Mouse (Mus musculus) right cerebral cortex, adult 2 months (tissue): ENCODE measurements around the gene Zfyve9.
"Not testable (repeated sequence)": the region's sequence is repeated elsewhere in the genome, so short reads cannot be mapped to it uniquely, and the experiment has no call there.

ENCODE experiments used
- DNase-seq, 2 experiments: peaks; one replicate each; pipeline ENCODE4 v3.0.0; 2021 to 2022; ENCODE audit warnings: low spot score in 2 of 2

The Zfyve9 gene

DNA sequence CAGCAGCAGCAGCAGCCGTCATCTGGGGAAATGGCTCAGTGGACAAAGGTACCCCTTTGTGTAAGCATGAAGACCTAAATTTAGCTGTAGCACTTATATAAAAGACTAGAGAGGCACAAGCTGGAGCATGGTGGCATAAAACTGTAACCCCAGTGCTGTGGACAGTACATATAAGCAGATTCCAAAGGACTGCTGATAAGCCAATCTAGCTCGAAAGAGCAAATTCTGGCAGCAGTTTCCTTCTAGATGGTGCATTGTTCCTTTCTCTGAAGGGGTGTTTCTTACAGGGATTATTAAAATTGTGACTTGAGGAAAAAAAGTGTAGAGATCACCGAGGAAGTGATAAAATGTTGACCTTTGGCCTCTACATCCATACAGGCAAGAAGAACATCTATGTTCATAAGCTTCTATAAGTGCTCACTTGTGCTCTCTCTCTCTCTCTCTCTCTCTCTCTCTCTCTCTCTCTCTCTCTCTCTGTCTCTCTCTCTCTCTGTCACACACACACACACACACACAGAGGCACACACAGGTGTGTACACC, 59.3 kb downstream of the Zfyve9 start:
- no peak for DNase-seq

DNA sequence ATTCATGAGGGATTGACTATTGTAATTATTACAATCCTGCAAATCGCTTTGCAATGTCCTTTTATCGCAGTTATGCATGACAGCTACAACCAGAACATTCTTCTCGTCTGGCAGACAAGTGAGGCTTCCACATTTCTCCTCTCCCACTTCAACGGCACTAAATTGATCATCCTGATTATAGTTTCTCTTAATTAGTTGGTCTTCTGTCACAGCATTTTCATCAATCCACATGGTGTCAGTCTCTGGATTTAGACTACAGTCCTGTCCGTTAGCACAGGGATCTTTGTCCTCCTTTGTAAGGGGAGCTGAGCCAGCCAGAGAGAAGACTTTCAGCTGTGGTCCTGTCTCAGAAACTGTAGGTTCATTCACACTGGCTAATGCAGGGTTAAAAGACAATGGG, 61.2 kb downstream of the Zfyve9 start, which contains the start of gene 3110021N24Rik:
Gene 3110021N24Rik (plus strand): TSS at position 301 of the 400 bp plus-strand sequence.
- no peak for DNase-seq

DNA sequence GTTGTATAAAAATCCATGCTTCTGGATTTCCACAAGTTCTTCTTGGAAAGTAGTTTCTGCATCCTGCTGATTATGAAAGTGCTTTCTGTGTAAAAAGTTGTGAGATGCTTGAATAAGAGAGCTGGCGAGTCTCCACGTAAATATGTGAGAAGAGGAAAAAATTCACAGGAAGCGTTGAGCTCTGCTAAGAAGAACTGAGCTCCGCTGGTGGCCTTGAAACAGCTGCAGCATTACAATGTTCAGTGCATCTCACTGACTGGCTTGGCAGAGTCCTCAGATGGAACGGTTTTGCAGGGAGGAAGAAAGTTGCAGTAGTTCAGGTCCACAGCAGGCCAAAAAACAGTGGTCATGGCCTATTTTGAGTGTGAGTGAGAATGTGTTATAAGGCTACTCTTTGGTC, 72.4 kb downstream of the Zfyve9 start:
- DNase-seq = no peak

GRCm38 (mm10) chr4:108696934-108697333, 83.7 kb downstream of the Zfyve9 start:
- no peak for DNase-seq

DNA sequence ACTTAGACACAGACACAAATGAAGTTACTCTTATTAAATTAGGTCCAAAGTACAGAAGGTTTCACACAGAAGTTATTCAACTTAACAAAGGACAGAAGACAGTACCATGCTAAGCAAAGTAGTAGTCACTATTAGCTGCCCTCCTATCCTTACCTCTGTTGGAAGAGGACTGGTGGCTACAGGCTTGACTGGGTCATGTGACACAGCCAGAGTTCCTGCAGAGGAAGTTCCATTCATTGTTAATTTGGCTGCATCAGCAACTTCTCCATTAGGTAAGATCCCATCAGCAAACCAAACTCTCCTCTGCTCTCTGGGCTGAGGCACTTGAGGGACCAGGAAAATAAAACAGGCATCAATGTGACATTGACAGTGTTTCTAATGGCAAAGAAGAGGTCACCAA, 89.1 kb downstream of the Zfyve9 start:
- DNase-seq = no peak

- no peak for DNase-seq
Observed at GRCm38 (mm10) chr4:108690479-108690878, 90.1 kb downstream of the Zfyve9 start.

DNA sequence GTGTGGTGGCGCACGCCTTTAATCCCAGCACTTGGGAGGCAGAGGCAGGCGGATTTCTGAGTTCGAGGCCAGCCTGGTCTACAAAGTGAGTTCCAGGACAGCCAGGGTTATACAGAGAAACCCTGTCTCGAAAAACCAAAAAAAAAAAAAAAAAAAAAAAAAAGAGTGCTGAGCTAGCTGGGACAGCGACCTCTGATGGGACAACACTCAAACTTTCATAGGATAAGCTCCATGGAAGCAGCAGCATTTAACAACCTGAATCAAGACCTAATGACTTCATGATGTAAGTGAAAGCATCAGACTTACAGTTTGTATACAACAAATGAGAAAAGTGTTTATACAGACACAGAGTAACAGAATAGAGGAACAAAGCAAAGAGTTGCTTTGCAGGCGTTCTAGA, 93.5 kb downstream of the Zfyve9 start:
- DNase-seq = not testable (repeated sequence)

DNA sequence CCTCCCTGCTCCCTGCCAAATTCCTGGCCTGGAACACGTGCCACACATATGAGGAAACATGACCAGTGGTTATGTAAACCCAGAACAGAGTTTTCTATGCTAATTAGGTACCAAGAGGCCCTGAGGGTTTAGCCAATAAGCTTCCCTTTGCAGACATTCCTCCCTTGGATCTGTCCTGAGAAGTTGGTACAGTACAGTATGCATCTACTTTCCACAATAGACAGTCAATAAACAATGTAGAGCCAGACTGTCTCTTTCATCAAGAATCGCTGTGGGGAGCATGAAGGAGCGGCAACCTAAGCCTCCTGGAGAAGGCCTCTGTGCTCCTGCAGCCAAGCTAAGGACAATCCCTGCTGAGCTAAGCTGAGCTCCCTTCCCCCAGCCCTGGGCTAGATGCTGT, 94.4 kb downstream of the Zfyve9 start:
- no peak for DNase-seq

DNA sequence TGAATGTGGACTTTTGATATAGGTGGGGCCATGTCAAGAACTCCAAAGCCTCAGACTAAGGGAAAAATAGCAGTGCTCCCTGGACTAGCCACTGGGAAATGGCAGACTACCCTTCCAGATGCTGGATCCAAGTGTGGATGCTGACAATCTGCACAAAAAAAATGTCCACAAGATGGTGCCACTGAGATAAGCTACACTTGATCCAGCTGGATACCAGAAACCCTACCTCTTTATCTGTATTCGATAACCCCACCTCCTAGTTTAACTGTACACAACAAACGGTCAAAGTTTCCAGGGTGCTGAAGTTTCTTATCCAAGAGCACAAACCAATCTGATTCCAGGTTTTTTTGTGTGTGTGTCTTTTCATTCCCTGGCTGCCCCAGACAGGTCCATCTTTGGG, 116.2 kb downstream of the Zfyve9 start:
- no peak for DNase-seq

DNA sequence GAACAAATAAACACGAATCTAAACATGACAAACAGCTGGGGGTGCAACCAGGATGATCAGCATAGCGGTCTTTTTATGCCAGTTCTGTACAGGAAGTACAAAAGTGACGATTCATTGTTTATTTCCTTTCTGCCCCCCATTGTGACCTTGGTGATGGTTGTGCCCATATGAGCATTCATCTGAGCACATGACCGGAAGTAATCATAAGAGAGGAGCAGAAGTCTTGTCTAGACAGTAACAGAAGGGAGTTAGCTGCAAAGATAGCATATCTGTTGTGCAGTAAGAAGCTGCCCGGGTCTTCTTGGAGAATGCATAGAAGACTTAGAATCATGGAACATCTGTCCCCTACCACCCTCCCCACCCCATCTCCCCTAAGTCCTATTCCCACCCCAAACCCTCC, 141.8 kb downstream of the Zfyve9 start:
- DNase-seq = no peak

GRCm38 (mm10) chr4:108637721-108638120, 142.9 kb downstream of the Zfyve9 start:
- DNase-seq = no peak

GRCm38 (mm10) chr4:108635101-108635500, 145.5 kb downstream of the Zfyve9 start:
- DNase-seq = no peak

- no peak for DNase-seq
Observed at GRCm38 (mm10) chr4:108634696-108635095, 145.9 kb downstream of the Zfyve9 start.

- DNase-seq = no peak
Observed at GRCm38 (mm10) chr4:108633703-108634102, 146.9 kb downstream of the Zfyve9 start.

DNA sequence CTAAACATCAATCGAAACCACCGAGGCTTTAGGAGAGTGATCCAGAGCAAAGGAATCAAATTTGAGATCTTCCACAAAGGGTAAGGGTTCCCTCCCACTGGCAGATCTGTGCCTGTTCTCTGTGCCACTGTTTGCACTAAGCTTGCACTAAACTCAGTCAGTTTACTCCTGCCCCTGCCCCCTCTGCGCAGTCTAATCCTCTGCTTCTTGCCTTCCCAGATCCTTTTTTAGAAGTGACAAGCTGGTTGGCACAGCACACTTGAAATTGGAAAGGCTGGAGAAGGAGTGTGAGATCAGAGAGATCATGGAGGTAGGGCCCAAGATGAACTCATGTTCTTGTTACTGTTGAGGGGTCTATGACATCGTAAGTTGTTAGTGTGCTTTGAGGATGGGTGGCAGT, 149.0 kb downstream of the Zfyve9 start:
- no peak for DNase-seq

DNA sequence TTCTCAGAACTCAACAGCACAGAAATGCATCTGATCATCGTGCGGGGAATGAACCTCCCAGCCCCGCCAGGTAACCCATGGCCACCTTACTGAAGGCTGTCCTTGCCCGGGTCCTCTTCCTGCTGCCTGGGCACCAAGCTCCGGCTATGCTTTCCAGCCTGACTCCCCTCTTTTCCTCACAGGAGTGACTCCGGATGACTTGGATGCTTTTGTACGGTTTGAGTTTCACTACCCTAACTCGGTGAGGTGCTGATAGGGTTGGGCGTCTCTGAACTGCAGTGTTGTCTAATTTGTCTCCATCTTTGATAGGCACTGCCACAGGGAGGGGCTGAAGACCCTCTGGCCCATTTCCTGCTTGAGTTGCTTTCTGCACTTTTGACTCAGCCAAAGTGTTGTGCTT, 150.5 kb downstream of the Zfyve9 start:
- DNase-seq = no peak

DNA sequence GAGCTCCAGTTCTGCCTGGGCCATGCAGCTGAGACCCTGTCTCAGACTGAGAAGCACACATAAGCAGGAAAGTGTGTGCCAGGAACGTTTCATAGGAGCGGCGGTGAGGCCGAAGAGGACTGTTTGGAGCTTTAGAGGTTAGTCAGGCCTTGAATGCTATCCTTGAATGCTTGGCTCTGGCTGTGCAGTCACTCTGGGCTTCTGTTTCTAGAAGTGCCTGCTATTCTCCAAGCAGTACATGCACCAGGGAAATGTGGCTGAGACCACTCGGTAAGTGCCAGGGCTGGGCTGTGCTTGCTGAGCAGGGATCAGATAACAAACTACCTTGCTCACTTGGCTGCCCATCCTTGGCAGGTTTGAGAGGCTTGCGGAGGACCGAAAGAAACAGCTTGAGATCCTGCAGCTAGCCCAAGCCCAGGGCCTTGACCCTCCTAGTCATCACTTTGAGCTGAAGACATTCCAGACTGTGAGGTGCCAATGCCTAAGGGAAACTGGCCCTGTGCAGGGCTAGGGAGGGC, 151.2 kb downstream of the Zfyve9 start:
- DNase-seq = no peak

GRCm38 (mm10) chr4:108627066-108627465, 153.5 kb downstream of the Zfyve9 start:
- DNase-seq = no peak

GRCm38 (mm10) chr4:108621504-108621903, 159.1 kb downstream of the Zfyve9 start:
- DNase-seq = no peak

- DNase-seq = no peak
Observed at GRCm38 (mm10) chr4:108620536-108620935, 160.1 kb downstream of the Zfyve9 start.

DNA sequence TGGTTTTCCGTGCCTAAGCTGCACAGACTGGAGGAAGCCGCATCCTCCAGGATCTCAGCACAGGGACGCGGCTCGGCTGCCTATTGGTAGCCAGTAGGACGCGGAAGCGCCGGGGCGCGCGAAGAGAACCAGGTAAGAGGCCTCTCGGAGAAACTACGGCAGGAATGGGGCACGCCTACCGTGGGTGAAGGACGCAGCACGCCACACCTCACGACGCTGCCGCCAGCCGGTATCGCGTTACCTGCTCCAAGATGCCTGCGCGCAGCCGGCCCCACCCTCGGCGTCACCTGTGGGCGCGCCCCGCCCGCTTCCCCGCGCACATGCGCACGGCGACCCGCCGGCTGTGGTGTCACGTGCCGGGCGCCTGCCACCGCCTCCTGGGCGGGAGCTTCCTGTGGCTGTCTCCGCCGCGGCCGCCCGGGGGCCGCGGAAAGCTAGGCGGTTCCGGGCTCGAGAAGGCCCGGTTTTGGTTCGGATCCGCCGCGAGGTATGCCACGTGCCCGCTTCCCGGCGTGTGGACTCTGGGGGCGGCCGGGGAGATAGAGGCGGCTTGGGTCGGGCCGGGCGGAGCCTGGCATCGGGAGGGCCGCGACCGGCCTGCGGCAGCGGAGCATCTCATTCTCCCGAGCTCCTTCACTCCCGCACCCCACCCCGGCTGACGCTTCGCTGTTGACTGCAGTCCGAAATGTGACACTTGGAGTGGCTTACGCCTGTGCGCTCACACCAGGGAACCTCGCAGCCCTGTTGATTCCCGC, 160.8 kb downstream of the Zfyve9 start, which contains the start of gene Cc2d1b:
Gene Cc2d1b (plus strand): TSS at position 354 of the 755 bp plus-strand sequence.
- DNase-seq = peak; percentile 89 to 92

GRCm38 (mm10) chr4:108619165-108619564, 161.4 kb downstream of the Zfyve9 start:
- peak in 1 of 2 experiments; percentile 52 for DNase-seq

DNA sequence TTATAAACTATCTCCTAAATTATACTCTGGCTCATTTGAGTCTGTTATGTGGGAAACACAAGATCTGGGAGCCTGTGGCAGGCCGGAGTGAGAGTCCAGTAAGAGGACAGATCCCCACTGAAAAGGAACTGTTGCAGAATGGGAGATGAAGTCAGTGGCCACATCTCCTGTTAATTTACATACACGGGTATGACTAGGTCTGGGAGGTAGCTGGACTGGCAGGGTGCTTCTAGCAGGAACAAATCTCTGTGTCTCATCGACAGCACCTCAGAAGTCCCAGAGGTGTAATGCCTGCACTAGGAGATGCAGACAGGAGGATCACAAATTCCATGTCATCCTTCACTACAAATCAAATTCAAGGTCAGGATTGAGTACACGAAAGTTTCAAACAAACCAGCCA, 162.0 kb downstream of the Zfyve9 start:
- DNase-seq = no peak
